Comparison of ENCODE assay signal across 9 mouse cellular contexts in the genomic region with DNA sequence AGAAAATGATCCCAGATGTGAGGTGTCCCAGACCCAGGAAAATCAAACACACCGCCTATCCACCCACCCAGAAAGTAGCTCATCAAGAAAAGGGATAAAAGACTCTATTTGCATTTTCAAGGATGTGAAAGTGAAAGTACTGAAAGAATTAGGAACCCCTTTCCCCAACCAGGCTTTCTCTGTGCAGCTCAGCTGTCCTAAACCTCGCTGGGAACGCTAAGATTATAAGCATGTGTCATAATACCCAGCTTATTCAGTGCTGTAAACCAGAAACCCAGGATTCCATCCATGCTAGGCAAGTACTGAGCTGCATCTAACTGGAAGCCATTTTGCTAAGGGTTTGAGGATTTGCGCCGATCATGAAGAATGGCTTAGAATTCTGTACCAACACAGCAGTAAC.
DNase-seq lines count a peak whose midpoint lies in the region; ATAC-seq lines count a peak whose summit lies in the region.
"Had no signal": no experiment of that assay in that cellular context is flagged by ENCODE, and none has a peak within 500 bp of the region (broad histone marks: within the 10 kb centered on the region; RNA-seq: fewer than 3 reads in every experiment).

No protein-coding gene starts in this region.

- no peak overlapping the region for H3K9ac ChIP-seq in hindbrain, embryonic 13.5 days
- H3K9ac ChIP-seq in midbrain, embryonic 14.5 days (replicated peaks; ENCODE audit: low read length): no peak overlapping the region

- no peaks in the 10 kb centered on the region for H3K27me3 ChIP-seq in hindbrain, embryonic 13.5 days
- H3K27me3 ChIP-seq in hindbrain, embryonic 10.5 days (ENCODE audit: insufficient read depth, poor library complexity, severe bottlenecking): no peaks in the 10 kb centered on the region
- H3K27me3 ChIP-seq in midbrain, embryonic 14.5 days (ENCODE audit: control insufficient read depth, insufficient read depth, low read length): no peaks in the 10 kb centered on the region

- no peak for ATAC-seq in hindbrain, embryonic 13.5 days (ENCODE audit: low FRiP score)
- peak; percentile 82 for ATAC-seq in granulocyte monocyte progenitor cell, adult 5-6 weeks (replicated peaks; ENCODE audit: poor library complexity, severe bottlenecking)
- no peak for ATAC-seq in midbrain, embryonic 14.5 days (ENCODE audit: low FRiP score, low TSS enrichment)

- H3K36me3 ChIP-seq in hindbrain, embryonic 13.5 days: no peaks in the 10 kb centered on the region
- peaks cover 54% of the 10 kb centered on the region for H3K36me3 ChIP-seq in hindbrain, embryonic 10.5 days
- no peaks in the 10 kb centered on the region for H3K36me3 ChIP-seq in midbrain, embryonic 14.5 days (ENCODE audit: control insufficient read depth, insufficient read depth, low read length)

- 68% methylated on average over 5 of the region's 5 CpGs for WGBS in hindbrain, embryonic 13.5 days
- 77% methylated on average over 5 of the region's 5 CpGs for WGBS in hindbrain, embryonic 10.5 days
- WGBS in midbrain, embryonic 14.5 days: 52% methylated on average over 5 of the region's 5 CpGs

- H3K4me1 ChIP-seq in hindbrain, embryonic 13.5 days (replicated peaks): peaks cover 47% of the 10 kb centered on the region
- peaks cover 25% of the 10 kb centered on the region; the same call in 1 of the 2 replicates for H3K4me1 ChIP-seq in hindbrain, embryonic 10.5 days (replicated peaks)
- peaks cover 35% of the 10 kb centered on the region for H3K4me1 ChIP-seq in midbrain, embryonic 14.5 days (ENCODE audit: control insufficient read depth, insufficient read depth, low read length)

- H3K9me3 ChIP-seq in hindbrain, embryonic 13.5 days: no peaks in the 10 kb centered on the region
- H3K9me3 ChIP-seq in hindbrain, embryonic 10.5 days: no peaks in the 10 kb centered on the region
- H3K9me3 ChIP-seq in midbrain, embryonic 14.5 days (ENCODE audit: control insufficient read depth, low read length): no peaks in the 10 kb centered on the region

- DNase-seq in hindbrain, embryonic 10.5 days (ENCODE audit: low spot score): no peak
- peak; percentile 56 for DNase-seq in NIH3T3 (ENCODE audit: low read depth)
- peak; percentile 39 for DNase-seq in midbrain, embryonic 14.5 days
- no peak for DNase-seq in T-cell, adult 2 months (ENCODE audit: low spot score)
- DNase-seq in gastrocnemius, postnatal 4 days (ENCODE audit: low spot score in 2 of 2): no peak
- DNase-seq in layer of hippocampus, postnatal 25 days (ENCODE audit: extremely low spot score in 1 of 2, low spot score in 1 of 2): no peak
- DNase-seq: embryo, embryonic 11 days had no signal

- H3K27ac ChIP-seq in hindbrain, embryonic 13.5 days: peak overlapping the region; percentile 88
- H3K27ac ChIP-seq in hindbrain, embryonic 10.5 days: no peak overlapping the region
- peak overlapping the region; percentile 86 for H3K27ac ChIP-seq in midbrain, embryonic 14.5 days (replicated peaks; ENCODE audit: low read depth, low read length)

- H3K4me3 ChIP-seq in hindbrain, embryonic 13.5 days: no peak overlapping the region
- no peak overlapping the region for H3K4me3 ChIP-seq in hindbrain, embryonic 10.5 days
- no peak overlapping the region for H3K4me3 ChIP-seq in midbrain, embryonic 14.5 days (replicated peaks; ENCODE audit: low read depth, low read length)

- no peak overlapping the region for H3K4me2 ChIP-seq in hindbrain, embryonic 13.5 days
- H3K4me2 ChIP-seq in midbrain, embryonic 14.5 days (ENCODE audit: low read length): no peak overlapping the region

Comparison
In these comparisons a context has a peak if more than half of its experiments do, and no peak if none do; other contexts are left out.
1. DNase-seq: peak in NIH3T3 (single experiment) and midbrain, embryonic 14.5 days (single experiment); none in hindbrain, embryonic 10.5 days (single experiment), T-cell, adult 2 months (single experiment), gastrocnemius, postnatal 4 days (0 of 2) and layer of hippocampus, postnatal 25 days (0 of 2).